Mouse (Mus musculus) lung, postnatal 36 days (tissue): ENCODE results near the gene Tas1r1.
A peak's percentile ranks its signal among the peaks of the same experiment; 100 is the strongest.

Experiments used
- DNase-seq: peaks from one replicate; pipeline ENCODE4 v3.0.0; 2022; ENCODE audit warnings: mixed read lengths

The Tas1r1 gene

DNA sequence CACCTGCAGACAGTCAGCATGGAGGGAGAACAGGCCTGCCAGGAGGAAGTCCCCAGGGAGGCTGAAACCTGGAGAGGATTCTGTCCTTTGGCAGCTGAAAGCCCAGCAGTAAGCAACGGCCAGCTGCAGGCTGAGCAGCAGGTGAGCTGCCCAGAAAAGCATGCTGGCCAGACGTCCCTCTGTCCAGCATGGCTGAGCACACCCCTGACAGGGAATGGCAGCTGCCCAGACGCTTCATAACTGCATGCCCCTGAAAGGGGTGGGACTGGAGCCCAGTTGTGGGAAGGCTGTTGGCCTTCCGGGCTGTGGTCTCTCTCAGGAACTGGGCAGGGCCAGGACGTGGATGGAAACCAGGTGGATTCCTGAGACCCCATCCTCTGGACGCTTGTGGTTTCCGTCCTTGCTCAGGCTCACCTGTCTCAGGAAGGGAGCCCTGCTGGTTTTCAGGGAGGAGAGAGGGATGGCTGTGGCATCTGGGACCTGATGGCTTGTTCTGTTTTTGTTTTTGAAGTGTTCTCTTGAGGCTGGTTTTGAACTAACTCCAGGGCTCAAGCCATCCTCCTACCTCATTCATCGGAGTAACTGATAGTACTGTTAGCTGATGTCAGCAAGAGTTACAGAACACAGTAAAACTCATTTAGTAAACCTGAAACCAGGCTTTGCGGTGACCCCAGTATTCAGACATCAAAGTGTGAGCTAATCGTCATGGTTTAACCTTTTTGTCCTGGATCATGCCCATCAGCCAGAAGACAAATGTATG is at the start of gene Tas1r1:
Gene Tas1r1, minus strand, starts transcription at position 344 of the 760 bp plus-strand sequence.
- no peak for DNase-seq

DNA sequence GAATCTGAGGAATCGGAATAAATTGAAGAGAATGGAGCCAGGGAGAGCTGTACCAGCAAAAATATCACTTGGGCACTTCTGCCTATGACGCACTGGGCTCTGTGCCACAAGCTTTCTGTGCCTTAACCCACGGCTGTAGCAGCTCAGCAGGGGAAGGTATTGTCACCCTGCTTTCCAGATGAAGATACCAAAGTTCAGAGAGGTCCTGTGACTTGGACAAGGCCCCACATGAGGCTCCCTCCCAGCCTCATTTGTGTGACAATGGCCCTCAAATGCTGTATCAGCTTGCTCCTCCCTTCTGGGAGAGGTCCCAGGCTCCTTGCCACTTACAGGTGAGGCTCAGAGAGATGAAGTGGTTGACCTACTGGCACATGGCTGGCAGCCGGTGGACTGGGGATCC is 49.8 kb upstream of the Tas1r1 start:
- peak; percentile 66 for DNase-seq

DNA sequence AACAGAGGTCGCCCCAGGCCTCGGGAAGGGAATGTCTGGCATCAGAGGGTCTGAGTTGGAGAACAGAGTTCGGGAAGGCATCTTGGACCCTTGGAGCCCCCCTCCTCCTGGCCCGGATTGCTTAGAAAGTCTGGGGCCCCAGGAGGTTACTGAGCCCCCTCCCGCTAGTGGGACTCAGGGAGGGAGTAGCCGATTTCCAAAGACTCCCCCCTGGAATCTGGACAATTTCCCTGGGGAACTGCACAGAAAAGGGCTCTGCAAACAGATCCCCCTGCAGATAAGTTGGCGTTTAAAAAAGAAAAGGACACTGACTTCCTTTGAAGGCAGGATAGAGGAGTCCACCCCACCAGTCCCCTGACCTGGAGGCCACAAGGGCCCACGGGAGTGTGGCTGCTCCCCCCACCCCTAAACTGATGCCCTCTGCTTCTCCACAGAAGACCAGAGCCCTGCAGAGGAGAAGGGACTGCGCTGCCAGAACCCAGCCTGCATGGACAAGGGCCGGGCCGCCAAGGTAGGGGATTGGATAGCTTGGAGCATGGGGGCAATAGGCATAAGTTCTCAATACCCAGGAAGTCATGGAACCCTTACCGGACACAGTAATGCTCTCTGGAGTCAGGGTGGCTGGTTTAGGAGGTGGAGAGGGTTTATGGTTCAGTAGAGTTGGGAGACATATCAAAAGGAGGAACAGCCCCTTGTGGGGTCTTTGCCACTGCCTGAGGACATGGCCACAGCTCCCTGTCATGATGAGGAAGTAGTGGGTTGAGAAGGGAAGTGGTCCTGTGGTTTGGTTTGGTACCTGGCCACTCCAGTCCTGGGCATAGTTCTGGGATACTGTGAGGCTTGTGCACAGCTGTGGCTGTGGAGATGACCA is 49.1 kb upstream of the Tas1r1 start:
- DNase-seq: no peak

DNA sequence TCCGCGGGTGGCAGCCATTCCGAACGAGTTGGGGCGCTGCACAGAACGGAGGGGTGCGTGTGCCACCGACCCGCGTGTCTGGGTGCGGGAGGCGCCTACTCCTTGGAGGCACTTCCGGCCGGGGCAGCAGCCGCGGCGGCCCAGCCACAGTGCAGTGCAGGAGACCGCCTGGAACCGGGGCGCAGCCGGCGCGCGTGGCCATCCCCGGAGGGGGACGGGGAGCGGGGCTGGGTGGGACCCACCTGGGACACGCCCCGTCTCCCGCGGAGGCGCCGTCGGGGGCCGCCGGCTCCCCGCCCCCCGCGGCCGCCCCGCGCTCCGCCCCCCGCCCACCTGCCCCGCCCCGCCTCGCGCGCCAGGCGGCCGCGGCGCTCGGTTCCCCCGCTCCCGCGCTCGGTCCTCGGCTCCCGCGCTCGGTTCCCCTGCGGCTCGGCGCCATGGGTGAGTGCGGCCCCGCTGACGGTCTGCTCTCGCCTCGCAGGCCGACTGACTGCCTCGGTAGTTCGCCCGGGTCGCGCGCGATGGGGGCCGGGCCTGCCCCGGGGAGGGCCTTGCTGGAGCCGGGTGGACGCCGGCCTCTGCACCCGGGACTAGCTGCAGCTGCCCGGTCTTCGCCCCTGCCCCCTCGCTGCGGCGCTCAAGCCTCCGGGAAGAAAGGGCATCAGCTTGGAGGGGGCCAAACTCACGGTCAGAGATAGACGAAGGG is 48.3 kb upstream of the Tas1r1 start:
- peak; percentile 52 for DNase-seq

DNA sequence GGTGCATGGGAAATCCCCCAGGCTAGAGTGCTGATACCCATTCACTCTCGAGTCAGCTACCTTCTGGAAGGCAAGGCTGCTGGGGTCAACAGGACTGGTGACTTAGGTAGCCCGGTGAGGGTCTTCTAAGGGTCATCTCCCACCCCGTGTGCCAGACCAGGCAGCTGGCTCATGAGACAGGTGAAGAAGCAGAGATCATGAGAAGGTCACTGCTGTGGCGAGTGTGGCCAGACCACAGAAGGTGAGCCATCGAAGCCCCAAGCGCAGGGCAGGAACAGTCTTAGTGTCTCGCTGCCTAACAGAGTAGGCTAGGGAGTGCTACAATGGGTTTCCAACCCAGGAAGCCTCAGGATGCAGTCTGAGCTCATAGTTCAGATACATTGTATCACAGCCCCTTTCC is 46.2 kb upstream of the Tas1r1 start:
- no peak for DNase-seq

DNA sequence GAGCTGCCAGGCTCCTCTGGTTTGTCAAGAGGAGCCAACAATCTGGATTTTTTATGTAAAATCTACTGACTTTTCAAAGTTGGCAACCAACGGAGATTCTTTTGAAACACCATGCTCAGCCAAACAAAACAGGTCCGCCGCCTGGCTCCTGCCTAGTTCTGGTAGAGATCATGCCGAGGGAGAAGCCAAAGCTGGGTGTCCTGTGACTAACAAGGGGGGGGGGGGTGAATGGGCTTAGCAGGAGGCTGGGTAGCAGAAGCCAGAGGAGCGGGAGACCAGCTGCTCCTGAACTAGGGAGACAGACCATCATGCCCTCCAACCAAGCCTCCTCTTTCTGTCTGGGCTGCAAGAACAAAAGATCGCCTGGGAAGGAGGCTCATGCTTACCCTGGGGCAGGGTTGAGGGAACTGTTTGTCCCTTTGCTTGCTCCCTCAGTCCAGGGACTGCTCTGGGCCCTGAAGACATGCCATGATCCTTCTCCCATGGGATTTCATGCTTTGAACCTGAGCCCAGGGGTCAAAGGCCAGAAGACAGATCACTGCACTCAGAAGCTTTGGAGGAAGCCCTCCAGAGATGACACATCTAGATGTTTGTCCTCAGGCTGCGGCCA is 45.3 kb upstream of the Tas1r1 start:
- DNase-seq: no peak

DNA sequence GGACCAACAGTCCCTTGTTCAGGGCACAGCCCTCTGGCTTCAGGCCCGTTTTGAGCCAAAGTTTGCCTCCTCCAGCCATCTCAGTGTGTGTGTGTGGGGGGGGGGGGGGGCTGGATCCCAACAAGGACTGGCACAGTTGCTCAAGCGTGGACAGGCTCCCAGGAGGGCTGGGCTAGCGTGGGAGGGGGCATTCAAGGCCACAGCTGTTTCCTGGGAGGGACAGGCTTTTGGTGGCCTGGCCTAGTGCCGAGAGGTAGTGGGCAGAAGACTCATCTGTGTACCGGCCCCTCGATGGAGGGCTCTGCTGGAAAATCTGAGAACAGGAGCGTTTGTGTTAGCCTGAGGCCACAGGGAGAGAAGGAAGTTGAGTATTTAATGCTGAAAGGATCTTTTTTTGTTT is 41.6 kb upstream of the Tas1r1 start:
- no peak for DNase-seq

DNA sequence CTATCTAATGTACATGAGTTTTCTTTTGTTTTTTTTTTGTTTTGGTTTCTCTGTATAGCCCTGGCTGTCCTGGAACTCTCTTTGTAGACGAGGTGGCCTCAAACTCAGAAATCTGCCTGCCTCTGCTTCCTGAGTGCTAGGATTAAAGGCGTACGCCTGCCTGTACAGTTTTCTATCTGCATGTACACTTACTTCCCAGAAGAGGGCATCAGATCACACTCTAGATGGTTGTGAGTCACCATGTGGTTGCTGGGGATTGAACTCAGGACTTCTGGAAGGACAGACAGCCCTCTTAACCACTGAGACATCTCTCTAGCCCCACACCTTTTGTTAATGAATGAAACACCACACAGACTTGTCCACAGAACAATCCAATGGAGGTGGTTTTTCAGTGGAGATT is 40.9 kb upstream of the Tas1r1 start:
- no peak for DNase-seq

DNA sequence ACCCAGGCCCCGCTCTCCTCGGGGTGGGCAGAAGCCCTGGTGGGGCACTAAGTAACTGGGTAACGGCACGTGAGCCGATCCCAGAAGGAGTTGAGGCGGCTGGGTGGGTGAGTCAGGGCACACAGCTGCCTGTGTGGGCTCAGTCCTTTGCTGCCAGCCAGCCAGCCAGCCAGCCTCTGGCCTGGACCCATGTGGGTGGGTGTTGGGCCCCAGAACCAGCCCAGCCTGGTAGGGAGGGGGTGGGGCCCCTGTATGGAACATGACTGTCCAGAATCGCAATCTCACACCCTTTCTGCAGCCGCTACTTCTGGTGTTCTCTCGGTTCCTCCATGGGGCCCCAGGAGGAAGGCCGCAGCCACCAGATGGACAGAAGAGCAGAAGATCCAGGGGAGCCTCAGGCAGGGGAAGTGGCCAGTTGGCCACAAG is 39.8 kb upstream of the Tas1r1 start:
- no peak for DNase-seq

DNA sequence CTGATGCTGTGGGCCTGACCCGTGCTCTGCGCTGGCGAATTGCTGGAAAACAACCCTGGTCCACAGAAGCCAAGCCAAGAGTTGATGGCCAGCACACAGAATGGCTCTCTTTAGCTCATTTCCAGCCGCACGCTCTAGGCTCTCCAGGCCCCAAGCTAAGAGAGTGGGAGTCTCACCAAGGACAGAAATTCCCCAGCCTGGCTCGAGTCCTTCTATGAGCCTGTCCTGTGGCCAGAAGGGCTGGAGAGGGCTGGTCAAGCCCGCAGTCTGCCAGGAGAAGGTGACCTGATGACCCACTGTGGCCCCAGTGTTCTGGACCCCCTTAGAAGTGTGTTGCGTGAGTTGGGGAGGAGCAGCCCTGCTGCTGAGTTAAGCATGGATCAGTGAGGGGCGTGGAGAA is 38.8 kb upstream of the Tas1r1 start:
- no peak for DNase-seq

DNA sequence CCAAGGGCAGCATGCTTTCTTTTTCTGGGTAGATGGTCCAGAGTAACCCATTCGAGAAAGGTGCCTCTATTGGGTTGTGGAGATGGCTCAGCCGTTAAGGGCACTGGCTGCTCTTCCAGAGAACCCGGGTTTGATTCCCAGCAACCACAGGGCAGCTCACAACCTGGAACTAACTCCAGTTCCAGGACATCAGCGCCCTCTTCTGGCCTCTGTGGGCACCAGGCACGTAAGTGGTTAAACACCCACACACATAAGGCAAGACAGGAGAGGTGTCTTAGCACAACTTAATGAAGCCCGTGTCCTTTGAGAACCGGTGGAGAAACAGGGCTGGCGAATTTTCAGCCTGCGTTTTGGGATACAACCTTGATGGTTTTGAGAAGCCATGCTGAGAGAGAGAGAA is 36.2 kb upstream of the Tas1r1 start:
- DNase-seq: no peak

DNA sequence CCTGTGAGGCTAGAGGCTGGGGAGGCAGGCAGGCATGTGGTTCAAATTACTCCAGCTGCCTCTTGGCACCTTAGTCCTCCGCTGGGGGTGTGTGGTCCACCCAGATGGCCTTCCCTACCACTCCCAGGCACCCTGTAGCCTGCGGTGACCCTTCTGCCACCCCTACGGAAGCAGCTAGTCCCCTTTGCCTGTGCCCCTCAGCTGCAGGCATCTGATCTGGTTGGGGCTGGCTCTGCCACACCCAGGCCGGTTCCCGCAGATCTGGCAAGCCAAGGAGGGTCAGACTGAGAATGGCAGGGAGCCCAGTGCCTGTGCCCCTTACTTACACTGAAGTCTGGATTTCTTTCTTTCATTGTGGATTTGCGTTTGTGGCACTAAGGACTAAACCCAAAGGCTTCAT is 35.3 kb upstream of the Tas1r1 start:
- DNase-seq: no peak

DNA sequence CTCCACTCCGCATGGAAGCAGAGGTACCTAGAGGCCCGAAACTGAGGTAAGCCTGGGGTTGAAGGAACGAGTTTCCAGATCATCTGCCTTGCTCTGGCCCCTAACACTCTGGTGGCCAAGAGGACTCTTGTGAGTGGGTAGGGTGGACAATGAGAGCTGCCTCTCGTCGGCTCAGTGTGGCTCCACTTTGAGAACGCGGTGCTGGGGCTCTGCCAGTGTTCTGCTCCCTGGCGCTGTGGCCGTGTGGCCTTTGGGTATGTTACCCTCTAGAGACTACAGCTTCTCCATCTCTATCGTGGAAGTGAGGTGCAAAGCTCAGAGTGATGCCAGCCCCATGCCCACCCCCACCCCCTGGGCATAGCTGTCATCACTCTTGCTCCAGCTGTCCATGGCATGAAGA is 34.3 kb upstream of the Tas1r1 start:
- peak; percentile 33 for DNase-seq

DNA sequence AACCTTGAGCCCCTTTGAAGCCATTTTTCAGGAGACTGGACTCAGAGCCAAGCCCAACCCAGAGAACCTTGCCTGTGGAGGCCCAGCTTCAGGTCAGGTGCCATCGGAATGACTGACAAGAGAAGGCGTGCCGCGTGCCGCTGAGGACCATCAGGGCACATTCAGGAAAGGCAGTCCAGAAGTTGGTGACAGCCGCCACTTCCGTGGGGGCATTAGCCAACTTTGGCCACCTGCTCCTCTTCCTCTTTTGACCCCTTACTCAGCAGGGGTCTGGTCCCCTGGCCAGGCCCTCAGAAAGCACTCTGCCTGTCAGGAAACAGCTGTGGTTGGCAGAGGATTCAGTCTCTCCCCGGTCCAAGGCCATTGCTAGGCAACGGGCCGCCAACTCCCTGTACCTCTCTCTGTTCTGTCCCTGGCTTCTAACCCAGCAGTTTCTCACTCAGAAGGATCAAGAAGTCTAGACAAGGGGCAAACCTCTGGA is 33.8 kb upstream of the Tas1r1 start, which contains the start of gene Plekhg5:
Gene Plekhg5, plus strand, starts transcription at position 378 of the 481 bp plus-strand sequence.
- DNase-seq: peak; percentile 80

DNA sequence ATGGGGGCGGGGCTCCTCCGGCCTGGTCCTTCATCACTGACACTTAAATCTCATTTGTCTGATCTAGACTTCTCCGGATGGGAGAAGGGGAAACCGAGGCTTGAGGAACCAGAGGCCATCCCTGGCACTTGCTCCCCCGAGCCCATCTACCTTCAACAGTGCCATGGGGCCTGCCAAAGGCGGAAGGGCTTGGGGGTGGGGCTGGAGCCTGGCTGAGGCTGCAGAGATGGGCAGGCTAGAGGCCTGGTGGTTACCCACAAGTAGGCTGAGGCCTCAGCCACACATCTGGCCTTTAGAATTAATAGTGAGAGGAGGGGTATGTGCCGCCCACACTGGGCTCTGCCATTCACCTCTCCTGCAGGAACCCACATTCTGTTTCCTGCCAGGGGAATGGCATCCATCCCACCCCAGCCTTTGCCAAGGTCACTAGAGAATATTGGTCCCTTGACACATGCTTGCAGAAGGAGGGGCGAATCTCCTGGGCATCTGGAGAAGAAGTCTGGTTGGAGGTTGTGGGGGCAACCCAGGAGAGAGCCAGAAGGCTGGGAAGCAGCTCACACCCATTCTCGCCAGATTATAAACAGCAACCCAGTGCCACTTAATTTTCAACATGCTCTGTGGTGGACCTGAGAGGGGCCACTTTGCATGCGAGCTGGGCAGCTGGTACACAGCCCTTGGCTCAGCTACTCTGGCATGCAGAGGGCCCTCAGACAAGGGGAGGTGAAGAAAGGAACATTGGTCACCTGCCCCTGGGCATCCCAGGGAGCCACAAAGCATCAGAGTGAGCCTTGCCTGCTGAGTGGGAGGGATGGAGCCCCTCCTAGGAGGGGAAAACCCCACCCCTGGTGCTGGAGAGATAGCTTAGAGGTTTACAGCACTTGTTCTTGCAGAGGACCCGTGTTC is 32.4 kb upstream of the Tas1r1 start:
- DNase-seq: peak; percentile 24

DNA sequence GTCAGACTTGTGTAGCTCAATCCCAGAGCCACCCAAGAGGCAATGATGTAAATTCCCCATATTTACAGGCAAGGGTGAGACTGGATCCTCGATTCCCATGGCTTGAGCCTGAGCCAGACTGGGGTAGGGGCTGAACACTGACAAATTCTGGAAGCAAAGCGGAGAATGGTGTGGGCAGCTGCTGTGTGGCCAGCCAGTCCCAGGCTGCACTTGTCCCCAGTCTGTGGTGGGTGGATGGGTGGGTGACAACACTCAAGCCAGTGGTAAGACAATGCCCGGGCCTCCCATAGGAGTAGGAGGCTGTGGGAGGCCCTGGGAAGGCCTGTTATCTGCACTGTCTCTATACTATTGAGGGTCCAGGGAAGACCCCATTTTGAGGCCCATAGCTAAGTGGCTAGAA is 30.9 kb upstream of the Tas1r1 start:
- DNase-seq: no peak

DNA sequence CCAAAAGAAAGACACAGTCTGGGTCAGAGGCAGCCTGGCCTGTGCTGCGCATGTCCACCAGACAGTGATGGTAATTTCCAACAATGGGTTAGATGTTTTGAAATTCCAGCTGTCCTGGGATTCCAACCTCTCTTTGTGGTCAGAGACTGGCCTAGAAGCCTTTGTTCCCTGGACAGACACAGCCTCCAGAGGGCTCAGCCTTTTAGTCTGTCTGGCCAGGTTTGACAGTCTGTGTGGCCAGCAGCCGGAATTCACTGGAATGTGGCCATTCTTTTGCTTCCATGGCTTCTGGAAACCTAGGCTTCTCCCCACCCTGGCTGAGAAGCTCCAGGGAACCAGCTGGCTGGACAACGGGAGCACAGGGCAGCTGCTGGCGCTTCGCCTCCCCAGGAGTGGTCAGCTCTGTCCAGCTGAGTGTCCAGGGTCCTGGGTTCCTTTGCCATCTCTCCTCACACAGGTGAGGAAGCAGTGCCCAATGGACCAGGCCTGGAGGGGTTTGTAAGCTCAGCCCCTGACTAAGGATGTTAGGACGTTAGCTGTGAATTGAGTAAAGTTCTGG is 29.9 kb upstream of the Tas1r1 start:
- DNase-seq: no peak

DNA sequence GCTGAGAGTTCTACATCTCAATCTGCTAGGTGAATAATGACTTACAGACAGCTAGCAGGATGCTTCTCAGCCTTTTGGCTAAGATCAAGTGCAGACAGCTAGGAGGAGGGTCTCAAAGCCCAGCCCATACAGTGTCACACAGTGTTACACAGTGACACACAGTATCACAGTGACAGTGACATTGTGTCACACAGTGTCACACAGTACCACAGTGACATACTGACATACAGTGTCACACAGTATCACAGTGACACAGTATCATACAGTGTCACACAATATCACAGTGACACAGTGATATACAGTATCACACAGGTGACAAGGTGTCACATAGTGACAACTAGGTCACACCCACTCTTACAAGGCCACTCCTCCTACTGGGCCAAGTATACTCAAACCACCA is 28.9 kb upstream of the Tas1r1 start:
- no peak for DNase-seq

DNA sequence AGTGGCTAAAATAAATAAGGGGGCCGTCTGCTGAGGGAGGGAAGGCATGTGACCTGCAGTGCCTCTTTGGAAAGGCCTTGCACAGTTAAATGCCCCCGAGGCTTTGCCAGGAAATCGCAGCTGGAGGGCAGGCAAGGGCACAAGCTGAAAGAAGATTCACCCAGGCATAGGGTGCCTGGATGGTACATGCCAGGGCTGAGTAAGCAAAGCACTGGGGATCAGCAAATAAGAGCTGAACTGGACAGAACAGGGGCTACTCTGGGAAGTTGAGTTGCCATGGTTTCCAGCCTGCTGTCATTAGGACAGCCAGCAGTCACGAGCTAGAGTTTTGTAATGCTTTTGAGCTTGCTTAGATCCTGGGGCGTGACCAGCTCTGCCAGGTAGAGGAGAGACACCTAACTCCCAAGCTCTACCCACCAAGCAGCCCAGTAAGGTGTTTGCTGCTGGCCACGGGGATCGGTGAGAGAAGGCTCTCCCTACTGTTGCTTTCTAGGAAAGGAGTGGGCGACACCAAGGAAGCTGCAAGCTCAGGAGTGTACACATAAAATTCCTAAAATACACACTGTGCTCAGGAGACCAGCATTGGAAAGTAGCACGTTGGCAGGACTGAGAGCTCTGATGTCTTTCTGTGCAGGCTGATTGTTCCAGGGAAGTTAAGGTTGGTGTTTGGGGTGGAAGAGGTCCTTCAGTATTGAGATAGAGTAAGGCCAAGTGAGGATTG is 24.2 kb upstream of the Tas1r1 start:
- no peak for DNase-seq

DNA sequence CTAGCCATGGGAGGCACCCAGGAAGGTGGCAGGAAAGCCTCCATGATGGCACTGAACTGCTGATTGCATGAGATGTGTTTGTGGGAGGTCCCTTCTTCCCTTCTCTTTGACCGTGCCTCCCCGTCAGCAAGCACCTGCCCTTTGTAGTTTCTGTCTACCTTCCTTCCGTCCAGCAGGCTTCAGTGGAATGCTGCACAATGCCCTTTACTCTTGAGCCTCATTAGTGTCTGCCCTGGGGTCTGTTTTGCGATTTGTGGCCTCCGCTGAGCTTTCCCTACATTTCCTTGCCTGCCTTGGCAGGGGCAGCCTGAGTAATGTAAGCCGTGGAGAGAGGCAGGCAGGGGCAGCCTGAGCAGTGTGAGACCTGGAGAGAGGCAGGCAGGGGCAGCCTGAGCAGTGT is 6.2 kb upstream of the Tas1r1 start:
- DNase-seq: no peak

DNA sequence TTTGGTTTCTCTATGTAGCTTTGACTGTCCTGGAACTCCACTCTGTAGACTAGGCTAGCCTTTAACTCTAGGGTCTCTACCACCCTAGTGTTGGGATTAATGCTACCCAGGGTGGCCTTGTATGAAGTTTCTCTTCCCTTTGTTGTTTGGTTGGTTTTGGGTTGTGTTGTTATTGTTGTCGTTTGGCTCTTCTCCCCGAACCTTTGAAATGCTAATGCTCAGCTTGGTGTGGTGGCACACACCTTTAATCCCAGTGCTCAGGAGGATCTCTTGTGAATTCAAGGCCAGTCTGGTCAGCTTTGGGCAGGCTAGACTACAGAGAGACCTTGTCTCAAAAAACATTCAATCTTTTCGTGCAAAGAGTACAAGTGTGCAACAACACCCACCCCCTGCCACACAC is 4.8 kb upstream of the Tas1r1 start:
- no peak for DNase-seq
